Mouse (Mus musculus): Measurements from ENCODE around the gene Trir. TPM values are rescaled to one million over a fixed set of nuclear protein-coding genes. Genes with fewer than 3 reads are reported as not detected.

Gene Trir
- total RNA-seq, 2 experiments from 2014 or later: 129 to 134 TPM

- no peak for DNase-seq (ENCODE audit: low spot score in 2 of 2)
Measured at GRCm38 (mm10) chr8:85035728-85036310, 9.2 kb downstream of the Trir start.

DNA sequence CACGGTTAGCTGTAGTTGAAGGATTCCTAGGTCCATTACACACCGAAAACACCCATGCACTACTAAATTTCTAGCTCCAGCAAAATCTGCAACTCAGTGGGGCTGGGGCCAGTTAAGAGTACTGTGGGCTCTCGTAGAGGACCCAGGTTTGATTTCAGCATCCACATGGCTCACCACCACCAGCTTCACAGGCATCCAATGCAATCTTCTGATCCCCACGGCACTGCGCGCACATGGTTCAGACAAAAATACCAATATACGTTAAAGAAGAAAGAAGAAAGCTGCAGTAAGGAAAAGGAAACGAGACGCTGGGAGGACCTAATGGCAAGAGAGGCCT is 9.7 kb downstream of the Trir start:
- no peak for DNase-seq (ENCODE audit: low spot score in 2 of 2)

GRCm38 (mm10) chr8:85036718-85037365 is 10.2 kb downstream of the Trir start, which contains the start of gene Tnpo2:
Gene Tnpo2, plus strand, starts transcription at chr8:85036915.
- DNase-seq (ENCODE audit: low spot score in 2 of 2): peak; percentile 88 to 90

DNA sequence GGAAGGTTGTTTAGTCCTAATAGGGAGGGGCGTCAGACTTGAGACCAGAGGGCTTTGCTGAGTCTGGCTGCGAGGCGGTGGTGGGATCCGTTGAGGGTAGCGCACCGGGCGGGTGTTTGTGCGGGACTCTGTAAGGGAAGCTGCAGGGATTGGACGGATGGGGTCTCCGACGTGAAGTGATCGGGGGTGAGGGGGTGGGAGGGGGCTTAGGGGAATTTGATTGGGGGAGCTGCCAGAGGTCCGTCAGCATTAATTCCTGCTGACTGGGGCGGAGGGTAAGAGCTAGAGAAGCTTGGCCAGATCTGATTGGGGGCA is 10.7 kb downstream of the Trir start:
- peak in 1 of 2 experiments; percentile 34 for DNase-seq (ENCODE audit: low spot score in 2 of 2)

- DNase-seq (ENCODE audit: low spot score in 2 of 2): peak; percentile 49 to 67
Measured at GRCm38 (mm10) chr8:85037681-85038531, 11.3 kb downstream of the Trir start.

DNA sequence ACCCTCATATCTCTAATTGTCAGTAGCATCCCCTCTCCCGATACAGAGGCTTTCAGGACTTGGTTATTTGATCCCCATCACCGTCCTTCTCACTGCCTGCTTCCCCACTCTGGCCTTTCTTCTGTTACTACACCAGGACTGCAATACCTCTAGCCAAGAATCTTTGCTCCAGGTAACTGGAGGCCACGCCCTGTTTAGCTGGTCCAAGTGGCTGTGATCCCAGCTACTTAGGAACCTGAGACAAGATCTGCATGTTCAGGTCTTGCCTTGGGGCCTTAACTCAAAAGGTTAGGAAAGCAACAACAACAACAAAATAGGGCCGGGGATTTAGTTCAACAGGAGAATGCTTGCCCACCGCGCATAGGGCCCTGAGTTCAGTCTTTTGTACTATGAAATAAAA is 17.0 kb downstream of the Trir start:
- DNase-seq (ENCODE audit: low spot score in 2 of 2): no peak

DNA sequence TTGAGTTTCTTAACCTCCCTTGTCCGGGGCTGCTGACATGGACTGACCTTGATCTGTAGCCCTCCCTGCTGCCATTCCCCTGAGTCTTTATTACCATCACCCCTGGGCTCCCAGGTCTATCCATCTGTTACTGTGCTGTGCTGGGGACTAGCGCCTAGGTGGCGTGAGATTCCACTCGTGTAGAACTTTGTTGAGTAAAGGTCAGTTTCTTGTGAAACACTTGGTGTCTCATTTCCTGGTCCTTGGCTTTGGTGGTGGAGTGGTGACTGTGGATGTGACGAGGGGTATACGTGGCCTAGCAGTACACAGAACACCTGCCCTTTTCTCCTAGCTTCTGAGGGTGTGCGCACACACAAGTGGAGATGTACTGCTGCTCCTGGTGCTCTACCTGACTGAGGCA is 30.7 kb downstream of the Trir start:
- no peak for DNase-seq (ENCODE audit: low spot score in 2 of 2)

- DNase-seq (ENCODE audit: low spot score in 2 of 2): peak; percentile 93
Measured at GRCm38 (mm10) chr8:85059879-85060616, 33.4 kb downstream of the Trir start, which contains the start of gene Fbxw9. Gene Fbxw9, plus strand, starts transcription at chr8:85060055.

- DNase-seq (ENCODE audit: low spot score in 2 of 2): no peak
Measured at GRCm38 (mm10) chr8:85062603-85063002, 36.0 kb downstream of the Trir start.

- DNase-seq (ENCODE audit: low spot score in 2 of 2): no peak
Measured at GRCm38 (mm10) chr8:85065213-85065612, 38.6 kb downstream of the Trir start.

GRCm38 (mm10) chr8:85067155-85067554 is 40.5 kb downstream of the Trir start:
- no peak for DNase-seq (ENCODE audit: low spot score in 2 of 2)

GRCm38 (mm10) chr8:85067982-85068381 is 41.4 kb downstream of the Trir start, which contains the start of gene Gm5741:
Gene Gm5741, minus strand, starts transcription at chr8:85067982.
- DNase-seq (ENCODE audit: low spot score in 2 of 2): no peak

DNA sequence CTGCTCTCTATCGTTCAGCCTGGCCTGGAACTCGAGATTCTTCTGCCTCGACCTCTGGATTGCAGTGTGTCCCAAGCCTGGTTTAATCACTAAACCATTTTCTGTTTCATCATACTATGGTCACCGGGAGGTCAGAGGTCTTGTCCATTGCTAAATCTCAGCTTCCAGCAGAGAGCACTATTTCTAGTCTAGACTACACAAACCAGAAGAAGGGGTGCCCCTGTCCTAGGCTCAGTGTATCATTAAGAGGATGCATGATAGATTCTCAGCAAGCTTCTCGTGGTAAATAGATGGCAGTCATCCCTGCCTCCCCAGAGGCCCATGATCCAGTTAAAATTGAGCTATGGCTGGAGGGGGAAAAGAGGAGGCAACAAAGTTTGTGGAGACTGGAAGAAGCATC is 44.4 kb downstream of the Trir start:
- no peak for DNase-seq (ENCODE audit: low spot score in 2 of 2)

- peak; percentile 90 to 91 for DNase-seq (ENCODE audit: low spot score in 2 of 2)
Measured at GRCm38 (mm10) chr8:85071514-85072281, 45.1 kb downstream of the Trir start, which contains the start of gene Dhps. Gene Dhps, plus strand, starts transcription at chr8:85071757.

- DNase-seq (ENCODE audit: low spot score in 2 of 2): peak in 1 of 2 experiments; percentile 40
Measured at GRCm38 (mm10) chr8:85072364-85072929, 45.8 kb downstream of the Trir start.

DNA sequence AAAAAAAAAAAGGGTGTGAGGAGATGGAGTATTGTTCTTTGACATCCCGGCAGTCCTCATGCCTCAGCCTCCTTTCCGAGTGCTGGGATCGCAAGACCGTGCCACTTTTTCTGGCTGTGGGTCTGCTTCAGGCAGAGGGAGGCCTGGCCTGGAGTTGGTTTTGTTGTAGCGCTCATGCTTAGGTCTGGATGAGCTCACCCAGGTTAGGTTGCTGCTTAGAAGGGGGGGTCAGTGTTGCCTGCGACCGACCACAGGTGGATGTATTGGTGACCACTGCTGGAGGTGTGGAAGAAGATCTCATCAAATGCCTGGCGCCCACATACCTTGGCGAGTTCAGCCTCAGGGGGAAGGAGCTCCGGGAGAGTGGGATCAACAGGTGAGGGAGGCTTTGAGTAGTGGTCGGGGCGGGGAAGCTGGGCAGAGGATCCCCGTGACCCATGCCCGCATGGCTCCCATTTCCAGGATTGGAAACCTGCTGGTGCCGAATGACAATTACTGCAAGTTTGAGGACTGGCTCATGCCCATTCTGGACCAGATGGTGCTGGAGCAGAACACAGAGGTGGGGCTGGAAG is 46.5 kb downstream of the Trir start:
- no peak for DNase-seq (ENCODE audit: low spot score in 2 of 2)

GRCm38 (mm10) chr8:85074167-85074566 is 47.5 kb downstream of the Trir start:
- no peak for DNase-seq (ENCODE audit: low spot score in 2 of 2)

- DNase-seq (ENCODE audit: low spot score in 2 of 2): no peak
Measured at GRCm38 (mm10) chr8:85074617-85075016, 48.0 kb downstream of the Trir start.

DNA sequence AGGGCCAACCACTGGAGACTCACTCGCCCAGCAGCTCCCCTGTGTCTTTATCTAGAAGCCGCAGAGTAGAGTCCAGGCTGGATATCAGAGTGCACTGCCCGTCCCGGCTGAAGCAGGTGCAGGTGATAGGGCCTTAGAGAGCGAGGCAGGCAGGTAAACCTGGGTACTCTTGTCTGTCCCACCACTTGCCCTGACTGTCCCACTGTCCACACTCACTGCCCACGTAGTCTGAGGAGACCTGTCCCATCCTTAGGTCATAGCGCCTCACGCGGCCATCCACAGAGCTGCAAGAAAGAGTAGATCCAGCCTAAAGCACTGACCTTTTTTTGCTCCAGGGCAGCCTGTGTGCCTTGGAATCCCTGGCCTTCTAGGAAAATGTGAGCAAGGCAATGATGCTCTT is 49.4 kb downstream of the Trir start:
- DNase-seq (ENCODE audit: low spot score in 2 of 2): peak in 1 of 2 experiments; percentile 44

DNA sequence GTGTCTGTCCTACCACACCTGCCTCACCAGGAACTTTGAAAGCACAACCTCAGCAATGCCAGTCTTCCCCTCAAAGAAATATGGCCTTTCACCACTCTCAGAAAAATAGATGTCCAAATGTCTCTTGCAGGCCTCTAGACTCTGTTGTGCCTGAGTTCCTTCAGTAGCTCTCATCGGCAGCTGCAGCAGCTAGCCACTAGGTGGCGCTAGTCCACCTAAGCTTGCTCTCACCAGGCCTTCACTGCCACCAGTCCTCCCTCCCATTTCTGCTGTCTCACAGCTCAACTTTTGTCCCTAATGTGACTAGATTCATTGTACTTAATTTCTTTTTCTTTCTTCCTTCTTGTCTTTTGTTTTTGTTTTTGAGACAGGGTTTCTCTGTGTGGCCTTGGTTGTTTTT is 50.4 kb downstream of the Trir start:
- peak; percentile 81 to 84 for DNase-seq (ENCODE audit: low spot score in 2 of 2)
